Mouse (Mus musculus): Measurements from ENCODE around the gene Lelp1. TPM values are rescaled to one million over a fixed set of nuclear protein-coding genes. Genes with fewer than 3 reads are reported as not detected.
A peak's percentile ranks its signal among the peaks of the same experiment; 100 is the strongest.

Gene Lelp1
- polyA plus RNA-seq (2015; fragmentation: Nextera tagmentation; extraction: Ambion mirVana): not detected in 2 replicates

- no peak within 1 kb of the TSS for H3K27ac ChIP-seq (replicated peaks)
- no peak within 1 kb of the TSS for H3K4me2 ChIP-seq
- ATAC-seq (ENCODE audit: low read depth): no peak
- H3K4me3 ChIP-seq: no peak within 1 kb of the TSS
- 77% methylated on average over 1 of the region's 1 CpGs for WGBS
- no peaks in the 10 kb centered on the region for H3K36me3 ChIP-seq
- H3K9ac ChIP-seq: no peak within 1 kb of the TSS
- no peaks in the 10 kb centered on the region for H3K9me3 ChIP-seq
- no peaks in the 10 kb centered on the region for H3K27me3 ChIP-seq
- no peaks in the 10 kb centered on the region for H3K4me1 ChIP-seq (replicated peaks)
These were observed at the start of gene Lelp1 for GRCm38 (mm10) chr3:92142644-92143043. Gene Lelp1 (minus strand): TSS chr3:92142744.

GRCm38 (mm10) chr3:92176880-92177279 is 34.3 kb upstream of the Lelp1 start:
- WGBS: 79% methylated on average over 1 of the region's 1 CpGs
- no peaks in the 10 kb centered on the region for H3K36me3 ChIP-seq
- H3K27me3 ChIP-seq: no peaks in the 10 kb centered on the region

GRCm38 (mm10) chr3:92169847-92170246 is 27.3 kb upstream of the Lelp1 start:
- H3K9ac ChIP-seq: no peak overlapping the region
- H3K4me2 ChIP-seq: no peak overlapping the region
- 90% methylated on average over 3 of the region's 3 CpGs for WGBS
- no peak for ATAC-seq (ENCODE audit: low read depth)
- H3K4me3 ChIP-seq: no peak overlapping the region
- H3K4me1 ChIP-seq (replicated peaks): no peaks in the 10 kb centered on the region
- no peaks in the 10 kb centered on the region for H3K27me3 ChIP-seq
- no peak overlapping the region for H3K27ac ChIP-seq (replicated peaks)
- no peaks in the 10 kb centered on the region for H3K9me3 ChIP-seq
- no peaks in the 10 kb centered on the region for H3K36me3 ChIP-seq

More at GRCm38 (mm10) chr3:92176880-92177279, 34.3 kb upstream of the Lelp1 start:
- Histone ChIP-seq H3K27ac (replicated peaks) (no peak overlapping the region), H3K4me3 (no peak overlapping the region), H3K9me3 (no peaks in the 10 kb centered on the region), H3K9ac (no peak overlapping the region), H3K4me1 (replicated peaks) (no peaks in the 10 kb centered on the region), H3K4me2 (no peak overlapping the region)
- ATAC-seq (ENCODE audit: low read depth): no peak

GRCm38 (mm10) chr3:92153322-92153721 is 10.8 kb upstream of the Lelp1 start:
- no peak for ATAC-seq (ENCODE audit: low read depth)
- H3K36me3 ChIP-seq: no peaks in the 10 kb centered on the region

GRCm38 (mm10) chr3:92150631-92151277 is 8.2 kb upstream of the Lelp1 start:
- Histone ChIP-seq H3K9ac (no peak overlapping the region), H3K36me3 (no peaks in the 10 kb centered on the region), H3K27ac (replicated peaks) (no peak overlapping the region), H3K4me1 (replicated peaks) (no peaks in the 10 kb centered on the region), H3K4me2 (peak overlapping the region; percentile 24; the same call in 1 of the 2 replicates), H3K27me3 (no peaks in the 10 kb centered on the region), H3K4me3 (no peak overlapping the region), H3K9me3 (no peaks in the 10 kb centered on the region)
- 24% methylated on average over 8 of the region's 8 CpGs for WGBS
- ATAC-seq (ENCODE audit: low read depth): peak; percentile 93

More at GRCm38 (mm10) chr3:92153322-92153721, 10.8 kb upstream of the Lelp1 start:
- Histone ChIP-seq H3K27ac (replicated peaks) (no peak overlapping the region), H3K9ac (no peak overlapping the region), H3K4me3 (no peak overlapping the region), H3K4me1 (replicated peaks) (no peaks in the 10 kb centered on the region), H3K27me3 (no peaks in the 10 kb centered on the region), H3K4me2 (no peak overlapping the region), H3K9me3 (no peaks in the 10 kb centered on the region)

GRCm38 (mm10) chr3:92147913-92148312 is 5.4 kb upstream of the Lelp1 start:
- Histone ChIP-seq H3K36me3 (no peaks in the 10 kb centered on the region), H3K9me3 (no peaks in the 10 kb centered on the region), H3K27ac (replicated peaks) (no peak overlapping the region), H3K9ac (no peak overlapping the region), H3K4me1 (replicated peaks) (no peaks in the 10 kb centered on the region), H3K4me3 (no peak overlapping the region), H3K27me3 (no peaks in the 10 kb centered on the region), H3K4me2 (no peak overlapping the region)
- WGBS: 79% methylated on average over 5 of the region's 5 CpGs
- no peak for ATAC-seq (ENCODE audit: low read depth)

GRCm38 (mm10) chr3:92147420-92147819 is 4.9 kb upstream of the Lelp1 start:
- H3K9me3 ChIP-seq: no peaks in the 10 kb centered on the region
- 53% methylated on average over 2 of the region's 2 CpGs for WGBS
- no peak overlapping the region for H3K27ac ChIP-seq (replicated peaks)
- no peaks in the 10 kb centered on the region for H3K4me1 ChIP-seq (replicated peaks)
- H3K36me3 ChIP-seq: no peaks in the 10 kb centered on the region
- no peak for ATAC-seq (ENCODE audit: low read depth)
- no peaks in the 10 kb centered on the region for H3K27me3 ChIP-seq
- H3K4me2 ChIP-seq: no peak overlapping the region
- H3K4me3 ChIP-seq: no peak overlapping the region
- no peak overlapping the region for H3K9ac ChIP-seq

GRCm38 (mm10) chr3:92123847-92124246 is 18.7 kb downstream of the Lelp1 start, which contains the start of gene Prr9:
Gene Prr9 (minus strand): TSS chr3:92123947.
- no peak for ATAC-seq (ENCODE audit: low read depth)
- H3K27me3 ChIP-seq: no peaks in the 10 kb centered on the region
- H3K4me3 ChIP-seq: no peak within 1 kb of the TSS
- 83% methylated on average over 5 of the region's 5 CpGs for whole genome bisulfite sequencing
- no peaks in the 10 kb centered on the region for H3K36me3 ChIP-seq
- H3K4me2 ChIP-seq: no peak within 1 kb of the TSS
- no peaks in the 10 kb centered on the region for H3K4me1 ChIP-seq (replicated peaks)
- no peaks in the 10 kb centered on the region for H3K9me3 ChIP-seq
- H3K9ac ChIP-seq: no peak within 1 kb of the TSS
- no peak within 1 kb of the TSS for H3K27ac ChIP-seq (replicated peaks)

- no peak for ATAC-seq (ENCODE audit: low read depth)
- H3K4me2 ChIP-seq: no peak overlapping the region
- no peak overlapping the region for H3K9ac ChIP-seq
- H3K4me1 ChIP-seq (replicated peaks): no peaks in the 10 kb centered on the region
- H3K4me3 ChIP-seq: no peak overlapping the region
- no peaks in the 10 kb centered on the region for H3K36me3 ChIP-seq
- H3K9me3 ChIP-seq: no peaks in the 10 kb centered on the region
- no peaks in the 10 kb centered on the region for H3K27me3 ChIP-seq
- 86% methylated on average over 3 of the region's 3 CpGs for WGBS
- H3K27ac ChIP-seq (replicated peaks): no peak overlapping the region
These were observed 21.6 kb downstream of the Lelp1 start for GRCm38 (mm10) chr3:92120902-92121301.

GRCm38 (mm10) chr3:92117930-92118329 is 24.6 kb downstream of the Lelp1 start:
- no peaks in the 10 kb centered on the region for H3K36me3 ChIP-seq
- H3K9me3 ChIP-seq: no peaks in the 10 kb centered on the region
- H3K4me1 ChIP-seq (replicated peaks): no peaks in the 10 kb centered on the region
- H3K27ac ChIP-seq (replicated peaks): no peak overlapping the region
- no peak for ATAC-seq (ENCODE audit: low read depth)
- no peaks in the 10 kb centered on the region for H3K27me3 ChIP-seq
- no peak overlapping the region for H3K4me3 ChIP-seq
- 34% methylated on average over 3 of the region's 3 CpGs for WGBS
- H3K9ac ChIP-seq: no peak overlapping the region
- H3K4me2 ChIP-seq: no peak overlapping the region

- Histone ChIP-seq H3K4me3 (no peak overlapping the region), H3K4me1 (replicated peaks) (no peaks in the 10 kb centered on the region), H3K9me3 (no peaks in the 10 kb centered on the region), H3K36me3 (no peaks in the 10 kb centered on the region), H3K4me2 (no peak overlapping the region), H3K27ac (replicated peaks) (no peak overlapping the region), H3K9ac (no peak overlapping the region), H3K27me3 (no peaks in the 10 kb centered on the region)
- ATAC-seq (ENCODE audit: low read depth): no peak
These were observed 31.0 kb downstream of the Lelp1 start for GRCm38 (mm10) chr3:92111526-92111925.

- no peak for ATAC-seq (ENCODE audit: low read depth)
- Histone ChIP-seq H3K27me3 (no peaks in the 10 kb centered on the region), H3K4me3 (no peak overlapping the region), H3K9ac (no peak overlapping the region), H3K27ac (replicated peaks) (no peak overlapping the region), H3K36me3 (no peaks in the 10 kb centered on the region), H3K4me2 (no peak overlapping the region), H3K4me1 (replicated peaks) (no peaks in the 10 kb centered on the region), H3K9me3 (no peaks in the 10 kb centered on the region)
These were observed 31.8 kb downstream of the Lelp1 start for GRCm38 (mm10) chr3:92110790-92111189.

- no peak overlapping the region for H3K4me3 ChIP-seq
- no peaks in the 10 kb centered on the region for H3K36me3 ChIP-seq
- H3K4me2 ChIP-seq: no peak overlapping the region
- H3K27ac ChIP-seq (replicated peaks): no peak overlapping the region
- no peaks in the 10 kb centered on the region for H3K9me3 ChIP-seq
- no peaks in the 10 kb centered on the region for H3K27me3 ChIP-seq
- WGBS: 9% methylated on average over 6 of the region's 6 CpGs
- H3K9ac ChIP-seq: no peak overlapping the region
- no peaks in the 10 kb centered on the region for H3K4me1 ChIP-seq (replicated peaks)
- ATAC-seq (ENCODE audit: low read depth): 0 out of 2 replicates have a peak, but pooled peaks have one; percentile 50
These were observed 36.0 kb downstream of the Lelp1 start for GRCm38 (mm10) chr3:92106582-92106981.

All from neural tube, embryonic 13.5 days (tissue).